Mouse (Mus musculus) olfactory bulb, adult 2 months (tissue): ENCODE measurements at regions not wholly inside any gene's neighbourhood (a gene's known extent, or its start where the extent isn't known, plus 50 kb on each side); places are given as distances from the start of the nearest gene placed in this dataset.

Experiments used
- H3K27ac ChIP-seq: fragments of 200-500 bp; 2 replicates; pipeline ENCODE4 v1.5.1; 2012; ENCODE audit warnings: low read depth, low read length; ENCODE audit not compliant: insufficient read depth
- H3K4me1 ChIP-seq: fragments of 200-500 bp; 2 replicates; pipeline ENCODE4 v1.6.1; 2012; ENCODE audit warnings: low read length; ENCODE audit not compliant: control insufficient read depth, insufficient read depth
- H3K4me3 ChIP-seq: fragments of 200-500 bp; 2 replicates; pipeline ENCODE4 v1.5.1; 2012; ENCODE audit warnings: mild to moderate bottlenecking, low read depth, low read length, moderate library complexity; ENCODE audit not compliant: insufficient read depth
- CTCF ChIP-seq: fragments of 200-500 bp; IDR thresholded peaks from 2 replicates; pipeline ENCODE4 v1.5.1; 2012; ENCODE audit warnings: low read depth, mild to moderate bottlenecking, low read length, moderate library complexity; ENCODE audit not compliant: insufficient read depth
- POLR2A ChIP-seq: fragments of 200-500 bp; IDR thresholded peaks from 2 replicates; pipeline ENCODE4 v1.6.1; 2012; ENCODE audit warnings: mild to moderate bottlenecking, low read depth, low read length, moderate library complexity; ENCODE audit not compliant: insufficient read depth
- WGBS: fragments of 180-500 bp; shearing (Covaris S2); methylation state at CpG from one replicate; pipeline ENCODE4 v1.1.7; 2018; 5-methylcytosine and 5-hydroxymethylcytosine counted together

GRCm38 (mm10) chr15:61428818-61429415 lies 506.1 kb upstream of the A1bg start:
- TF ChIP-seq POLR2A (no peak), CTCF (no peak)
- Histone ChIP-seq H3K4me1 (no peaks in the 10 kb centered on the region), H3K27ac (no peak overlapping the region), H3K4me3 (no peak overlapping the region)
- WGBS = 85% methylated on average over 2 of the region's 2 CpGs

DNA sequence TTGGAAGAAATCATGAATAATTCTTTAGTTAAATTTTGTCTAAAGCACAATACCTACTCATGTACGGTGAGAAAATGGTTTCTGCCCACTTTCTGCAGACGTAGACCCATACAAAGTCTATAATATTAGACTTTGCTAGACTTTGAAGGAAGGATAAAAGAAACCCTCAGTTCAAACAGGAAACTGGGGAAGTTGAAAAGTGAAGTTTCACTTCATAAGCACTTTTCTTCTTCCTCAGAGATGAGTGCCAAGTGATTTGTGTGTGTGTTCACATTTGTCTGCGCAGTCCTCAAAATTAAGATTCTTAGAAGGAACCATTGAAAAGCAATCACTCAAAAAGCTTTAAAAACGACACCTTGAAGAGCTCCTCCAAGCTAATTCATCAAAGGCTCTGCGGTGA lies 500.2 kb upstream of the A1bg start:
- Histone ChIP-seq H3K27ac (no peak overlapping the region), H3K4me3 (no peak overlapping the region), H3K4me1 (no peaks in the 10 kb centered on the region)
- WGBS = 85% methylated on average over 5 of the region's 5 CpGs
- TF ChIP-seq POLR2A (no peak), CTCF (no peak)

GRCm38 (mm10) chr15:61417506-61417905 lies 494.7 kb upstream of the A1bg start:
- no peaks in the 10 kb centered on the region for H3K4me1 ChIP-seq
- no peak overlapping the region for H3K27ac ChIP-seq
- WGBS = 77% methylated on average over 2 of the region's 2 CpGs
- H3K4me3 ChIP-seq = no peak overlapping the region
- no peak for TF ChIP-seq CTCF
- no peak for TF ChIP-seq POLR2A

- TF ChIP-seq POLR2A = no peak
- TF ChIP-seq CTCF = no peak
- WGBS = 59% methylated on average over 3 of the region's 3 CpGs
Observed at GRCm38 (mm10) chr15:61416841-61417240, 494.0 kb upstream of the A1bg start.

DNA sequence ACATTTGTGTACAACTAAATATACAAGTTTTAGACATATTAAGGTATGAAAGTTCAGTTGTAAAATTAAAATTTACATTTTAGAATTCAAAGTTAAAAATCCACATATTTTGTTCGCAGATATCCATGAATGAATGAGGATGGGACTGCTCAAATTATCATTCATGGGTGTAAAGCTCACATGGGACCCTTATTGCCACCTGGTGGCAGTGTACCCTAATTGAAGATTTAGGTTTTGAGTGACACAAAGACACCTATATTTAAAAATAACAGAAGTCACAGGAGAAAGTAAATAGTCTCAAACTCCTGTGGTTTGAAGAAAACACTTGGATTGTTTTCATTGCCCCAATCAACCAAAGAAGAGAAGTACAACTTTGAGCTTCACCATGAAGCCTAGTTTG lies 492.8 kb upstream of the A1bg start:
- Histone ChIP-seq H3K4me1 (no peaks in the 10 kb centered on the region), H3K4me3 (no peak overlapping the region), H3K27ac (no peak overlapping the region)
- 65% methylated on average over 1 of the region's 1 CpGs for WGBS
- TF ChIP-seq CTCF (no peak), POLR2A (no peak)

More at GRCm38 (mm10) chr15:61416841-61417240, 494.0 kb upstream of the A1bg start:
- Histone ChIP-seq H3K27ac (no peak overlapping the region), H3K4me3 (no peak overlapping the region), H3K4me1 (no peaks in the 10 kb centered on the region)

DNA sequence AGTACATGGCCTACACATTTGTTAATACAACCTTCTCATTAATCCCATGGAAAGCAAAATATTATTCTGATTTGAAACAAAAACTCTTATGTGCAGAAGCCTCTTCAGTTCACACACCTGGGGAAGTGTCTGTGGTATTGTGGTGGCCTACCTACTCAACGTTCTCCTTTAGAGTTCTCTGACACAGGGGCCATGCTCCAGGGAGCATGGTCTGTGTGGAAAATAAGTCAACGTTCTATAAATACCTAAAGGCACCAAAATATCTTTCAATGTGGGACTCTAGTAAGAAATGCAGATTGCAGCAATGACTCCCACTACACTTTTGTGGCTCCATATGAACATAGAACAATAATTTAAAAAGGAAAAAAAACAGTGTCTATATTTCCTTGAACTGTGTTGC lies 489.0 kb upstream of the A1bg start:
- Histone ChIP-seq H3K27ac (no peak overlapping the region), H3K4me1 (no peaks in the 10 kb centered on the region), H3K4me3 (no peak overlapping the region)
- no peak for TF ChIP-seq POLR2A
- TF ChIP-seq CTCF = no peak
- WGBS = 83% methylated on average over 2 of the region's 2 CpGs

- Histone ChIP-seq H3K4me3 (no peak overlapping the region), H3K27ac (no peak overlapping the region), H3K4me1 (no peaks in the 10 kb centered on the region)
- TF ChIP-seq POLR2A (no peak), CTCF (no peak)
- 97% methylated on average over 2 of the region's 2 CpGs for WGBS
Observed at GRCm38 (mm10) chr15:61410789-61411188, 488.0 kb upstream of the A1bg start.

DNA sequence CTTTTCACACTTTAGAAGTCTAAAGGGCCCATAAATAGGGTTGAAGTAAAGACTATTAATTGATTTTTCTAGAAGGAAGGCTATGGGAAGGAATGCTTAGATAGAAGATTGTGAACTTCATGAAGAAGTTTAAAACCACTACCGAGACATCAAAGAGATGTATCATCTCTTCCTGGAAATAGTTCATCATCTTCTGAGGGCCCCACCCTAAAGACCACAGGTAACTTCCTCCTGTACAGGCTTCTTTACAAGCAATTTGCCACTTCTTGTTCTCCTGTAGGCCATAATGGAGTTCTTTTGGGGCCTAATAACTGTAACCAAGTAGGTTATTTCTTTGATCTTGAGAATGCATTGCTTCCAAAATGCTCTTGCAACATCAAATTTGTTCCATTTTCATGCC lies 485.8 kb upstream of the A1bg start:
- no peak overlapping the region for H3K4me3 ChIP-seq
- TF ChIP-seq CTCF = no peak
- no peak for TF ChIP-seq POLR2A
- no peaks in the 10 kb centered on the region for H3K4me1 ChIP-seq
- 97% methylated on average over 1 of the region's 1 CpGs for WGBS
- no peak overlapping the region for H3K27ac ChIP-seq

DNA sequence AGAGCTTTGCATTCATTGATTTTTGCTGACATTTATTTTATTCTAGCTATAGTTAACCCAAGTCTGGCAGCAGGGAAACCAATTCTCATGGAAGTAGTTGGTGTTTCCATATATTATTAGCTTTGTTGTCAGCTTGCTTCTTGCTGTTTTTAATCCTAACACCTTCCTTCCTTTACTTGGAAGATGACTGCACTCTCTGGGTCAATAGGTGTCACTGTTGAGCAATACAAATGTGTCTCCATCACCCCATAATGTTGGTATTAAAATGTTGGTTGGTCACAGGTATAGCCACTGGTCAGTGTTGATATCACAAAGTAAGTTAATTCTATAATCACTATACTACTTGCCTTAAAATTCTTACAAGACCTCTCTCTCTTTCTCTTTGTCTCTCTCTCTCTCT lies 477.9 kb upstream of the A1bg start:
- Histone ChIP-seq H3K4me3 (no peak overlapping the region), H3K4me1 (no peaks in the 10 kb centered on the region), H3K27ac (no peak overlapping the region)
- no peak for TF ChIP-seq POLR2A

DNA sequence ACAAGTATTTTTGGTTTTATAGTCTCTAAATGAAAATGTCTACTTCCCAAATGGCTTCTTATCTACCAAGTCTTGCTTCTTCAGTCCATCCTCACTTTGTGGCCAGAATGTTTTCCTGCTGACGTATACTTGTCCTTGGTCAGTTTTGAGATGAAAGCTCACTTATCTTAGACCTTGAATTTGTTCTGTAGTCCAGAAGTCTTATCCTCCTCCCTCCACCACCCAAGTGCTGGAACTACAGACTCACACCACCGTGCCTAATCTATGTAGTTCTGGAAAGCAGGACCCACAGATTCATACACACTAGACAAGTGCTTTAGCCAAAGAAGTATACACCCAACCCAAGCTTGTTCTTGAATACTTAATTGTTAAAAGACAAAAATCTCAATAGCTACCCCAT lies 477.2 kb upstream of the A1bg start:
- TF ChIP-seq POLR2A (no peak), CTCF (no peak)
- Histone ChIP-seq H3K4me1 (no peaks in the 10 kb centered on the region), H3K4me3 (no peak overlapping the region), H3K27ac (no peak overlapping the region)
- WGBS = 92% methylated on average over 2 of the region's 2 CpGs
